Mouse (Mus musculus): Measurements from ENCODE around the gene 4930595D18Rik.

DNA sequence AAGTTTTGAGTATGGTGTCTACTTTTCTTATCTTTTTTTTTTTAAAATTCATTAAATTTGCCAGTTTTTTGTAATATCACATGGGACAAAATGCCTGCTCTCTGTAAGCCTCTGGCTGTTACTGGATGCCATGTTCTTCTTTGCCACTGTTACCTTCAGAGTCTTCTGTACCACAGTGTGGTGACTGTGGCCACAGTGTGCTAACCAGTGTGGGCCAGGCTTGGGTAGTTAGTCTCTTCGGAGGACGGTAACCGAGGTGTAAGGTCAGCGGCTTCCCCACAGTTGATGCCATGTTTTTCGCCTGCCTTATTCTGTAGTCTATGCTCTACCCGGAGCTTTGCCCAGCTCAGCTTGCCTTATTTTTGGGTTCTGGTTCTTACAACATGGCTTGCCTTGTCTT, 1.9 kb downstream of the 4930595D18Rik start:
- TF ChIP-seq POLR2A (IDR thresholded peaks at IDR 0.05; ENCODE audit: control insufficient read depth, extremely low read depth, insufficient read depth, low read length, poor library complexity), result no peak
- TF ChIP-seq CTCF (IDR thresholded peaks at IDR 0.05; ENCODE audit: borderline replicate concordance, control insufficient read depth, extremely low read depth, insufficient read depth, low read length, poor library complexity), result no peak

Measured in thymus, adult 2 months (tissue).